Mouse (Mus musculus) naive thymus-derived CD4-positive, alpha-beta T cell, adult 2 months (primary cell): Measurements from ENCODE around the gene Gm19684.
A peak's percentile ranks its signal among the peaks of the same experiment; 100 is the strongest.

Experiments
- DNase-seq: peaks from one replicate; pipeline ENCODE4 v3.0.0-alpha.2; 2011; ENCODE audit warnings: low read depth

The Gm19684 gene

DNA sequence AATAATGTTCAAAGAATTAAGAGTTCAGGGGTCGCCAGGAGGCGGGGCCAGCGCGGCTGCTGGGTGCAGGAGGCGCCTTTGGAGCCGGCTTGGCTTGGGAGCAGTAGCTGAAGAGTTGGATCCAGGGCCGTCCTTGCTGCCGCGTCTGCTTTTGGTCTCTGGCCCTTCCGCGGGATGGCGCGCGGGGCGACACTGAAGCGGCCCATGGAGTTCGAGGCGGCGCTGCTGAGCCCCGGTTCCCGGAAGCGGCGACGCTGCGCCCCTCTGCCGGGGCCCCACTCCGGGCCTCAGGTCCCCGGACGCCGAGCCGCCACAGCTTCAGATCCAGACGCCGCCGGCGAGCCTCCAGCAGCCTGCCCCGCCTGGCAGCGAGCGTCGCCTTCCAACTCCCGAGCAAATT lies 57.5 kb downstream of the Gm19684 start:
- DNase-seq: peak; percentile 65
